Mouse (Mus musculus) right cerebral cortex, postnatal 4 days (tissue): ENCODE data around the gene BC049352.
A peak's percentile ranks its signal among the peaks of the same experiment; 100 is the strongest.

Source experiments
- DNase-seq: peaks from one replicate; pipeline ENCODE4 v3.0.0-alpha.2; 2022

BC049352 gene

GRCm38 (mm10) chr9:45251990-45252389 lies 70.2 kb downstream of the BC049352 start:
- DNase-seq: no peak

GRCm38 (mm10) chr9:45252395-45252794 lies 70.6 kb downstream of the BC049352 start:
- DNase-seq: no peak

GRCm38 (mm10) chr9:45254021-45254420 lies 72.2 kb downstream of the BC049352 start:
- no peak for DNase-seq

- DNase-seq: no peak
Observed at GRCm38 (mm10) chr9:45254605-45255004, 72.8 kb downstream of the BC049352 start.

- DNase-seq: no peak
Observed at GRCm38 (mm10) chr9:45255431-45255830, 73.6 kb downstream of the BC049352 start.

- no peak for DNase-seq
Observed at GRCm38 (mm10) chr9:45255967-45256366, 74.2 kb downstream of the BC049352 start.

- DNase-seq: no peak
Observed at GRCm38 (mm10) chr9:45259065-45259464, 77.3 kb downstream of the BC049352 start.

- DNase-seq: peak; percentile 13
Observed at GRCm38 (mm10) chr9:45261466-45261865, 79.7 kb downstream of the BC049352 start.

- DNase-seq: no peak
Observed at GRCm38 (mm10) chr9:45261872-45262271, 80.1 kb downstream of the BC049352 start.

GRCm38 (mm10) chr9:45267099-45267498 lies 85.3 kb downstream of the BC049352 start:
- no peak for DNase-seq

- no peak for DNase-seq
Observed at GRCm38 (mm10) chr9:45268079-45268478, 86.3 kb downstream of the BC049352 start.

GRCm38 (mm10) chr9:45268597-45269325 lies 87.0 kb downstream of the BC049352 start, which contains the start of gene Il10ra:
Gene Il10ra, minus strand, starts transcription at chr9:45269149.
- peak; percentile 12 for DNase-seq

GRCm38 (mm10) chr9:45272213-45272612 lies 90.4 kb downstream of the BC049352 start:
- no peak for DNase-seq

- no peak for DNase-seq
Observed at GRCm38 (mm10) chr9:45274218-45274617, 92.4 kb downstream of the BC049352 start.

GRCm38 (mm10) chr9:45274635-45275034 lies 92.8 kb downstream of the BC049352 start:
- DNase-seq: no peak

GRCm38 (mm10) chr9:45280059-45280458 lies 98.3 kb downstream of the BC049352 start:
- no peak for DNase-seq

GRCm38 (mm10) chr9:45280891-45281290 lies 99.1 kb downstream of the BC049352 start:
- no peak for DNase-seq

- DNase-seq: no peak
Observed at GRCm38 (mm10) chr9:45282466-45282865, 100.7 kb downstream of the BC049352 start.

- DNase-seq: no peak
Observed at GRCm38 (mm10) chr9:45291481-45292168, 109.8 kb downstream of the BC049352 start.

GRCm38 (mm10) chr9:45294210-45295011 lies 112.6 kb downstream of the BC049352 start:
- DNase-seq: no peak

- peak; percentile 35 for DNase-seq
Observed at GRCm38 (mm10) chr9:45299231-45300006, 117.6 kb downstream of the BC049352 start.
